Mouse (Mus musculus) megakaryocyte progenitor cell, adult 5-6 weeks (primary cell): ENCODE data around the gene Tbc1d32. TPM values are rescaled to one million over a fixed set of nuclear protein-coding genes. Genes with fewer than 3 reads are reported as not detected.
A peak's percentile ranks its signal among the peaks of the same experiment; 100 is the strongest.

ENCODE experiments used
- ATAC-seq: replicated peaks from 2 replicates; pipeline ENCODE4 v1.8.0; 2016; ENCODE audit warnings: mild to moderate bottlenecking, moderate TSS enrichment, inconsistent platforms; ENCODE audit not compliant: poor library complexity
- total RNA-seq, 2 experiments: library from RNA; stranded (forward) in 1 of 2; stranded (reverse) in 1 of 2; fragments of 157-497, 149-512 nt in 1 of 2; fragments of 200-1000 nt in 1 of 2; gene quantifications; 2 replicates each; pipeline versions ENCODE4 v1.2.3 to v1.2.4; 2015 to 2017

The Tbc1d32 gene
- total RNA-seq, 2 experiments from 2014 or later, result 3.6 TPM

DNA sequence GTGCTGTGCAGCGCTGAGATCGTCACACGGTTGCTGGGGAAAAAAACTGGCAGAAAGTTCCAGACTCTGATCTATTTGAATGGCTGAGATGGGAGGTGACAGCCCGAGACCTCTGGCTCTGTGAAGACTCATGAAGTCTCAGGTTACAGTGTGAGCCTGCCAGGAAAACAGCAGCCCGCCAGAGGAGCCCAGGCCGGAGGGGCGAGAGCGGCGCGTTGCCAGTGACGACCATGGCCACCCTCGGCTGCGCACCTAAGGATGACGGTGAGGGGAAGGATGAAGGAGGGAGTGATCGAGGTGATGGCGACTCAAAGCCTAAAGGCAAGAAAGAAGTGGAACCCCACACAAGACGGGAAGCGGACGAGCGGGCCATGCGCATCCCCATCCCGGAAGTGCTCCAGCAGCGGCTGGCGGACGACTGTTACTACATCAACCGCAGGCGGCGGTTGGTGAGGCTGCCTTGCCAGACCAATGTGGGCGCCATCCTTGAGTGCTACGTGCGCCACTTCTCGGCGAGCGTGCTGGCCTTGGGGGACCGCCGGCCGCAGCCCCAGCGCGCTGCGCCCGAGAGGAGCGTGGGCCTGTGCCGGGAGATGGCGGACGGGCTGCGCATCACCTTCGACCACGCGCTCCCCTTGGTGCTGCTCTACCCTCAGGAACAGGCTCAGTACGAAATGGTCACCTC is 113.4 kb downstream of the Tbc1d32 start:
- ATAC-seq, result peak; percentile 95

DNA sequence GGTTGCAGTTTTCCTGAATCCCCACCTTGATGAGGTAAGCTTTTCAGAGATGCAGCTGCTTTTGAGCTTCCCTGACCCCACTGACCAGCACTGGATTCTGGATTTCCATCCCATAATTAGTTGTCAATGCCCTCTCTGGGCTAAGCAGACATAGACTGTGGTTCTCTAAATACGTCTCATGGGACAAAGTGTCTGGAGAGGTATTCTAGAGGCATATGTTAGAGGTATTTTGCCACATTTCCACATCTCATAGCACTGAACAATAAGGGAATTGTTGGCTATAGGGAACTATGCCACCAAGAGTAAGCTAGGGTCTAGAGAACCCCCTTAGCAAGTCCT is 121.5 kb downstream of the Tbc1d32 start:
- peak; percentile 45 for ATAC-seq

GRCm38 (mm10) chr10:56106333-56106995 is 122.0 kb downstream of the Tbc1d32 start, which contains the start of gene Msl3l2:
TSS of gene Msl3l2 (plus strand) at chr10:56106917.
- peak; percentile 99 for ATAC-seq

DNA sequence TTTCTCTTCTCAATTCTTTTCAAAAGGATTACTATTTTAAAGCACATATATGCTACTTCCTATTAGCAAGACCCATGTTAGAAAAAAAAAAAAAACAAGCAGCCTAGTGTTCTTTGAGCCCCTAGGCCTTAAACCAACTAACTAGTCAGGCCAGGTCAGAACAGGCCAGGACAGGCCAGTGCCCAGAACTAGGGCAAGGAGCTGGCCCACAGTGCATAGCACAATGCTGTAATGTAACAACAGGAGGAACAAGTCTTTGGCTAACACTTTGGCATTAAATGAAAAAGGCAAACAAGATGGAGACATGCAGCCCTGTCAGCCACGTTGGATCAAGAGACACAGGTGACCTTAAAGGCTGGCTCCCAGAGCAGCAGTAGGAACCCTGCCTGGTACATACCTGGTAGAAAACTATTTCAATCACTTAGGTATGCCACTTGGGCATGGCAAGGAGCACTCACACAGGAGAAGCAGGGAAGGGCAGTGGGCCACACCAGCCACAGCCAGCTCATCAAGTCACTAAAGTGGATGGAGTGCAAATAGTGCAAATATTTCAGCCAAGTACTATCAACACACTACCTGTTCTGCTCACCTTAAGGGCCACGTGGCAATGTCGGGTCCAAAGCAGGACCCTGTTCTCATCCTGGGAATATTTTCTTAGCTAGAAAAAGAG is 128.7 kb downstream of the Tbc1d32 start:
- no peak for ATAC-seq

DNA sequence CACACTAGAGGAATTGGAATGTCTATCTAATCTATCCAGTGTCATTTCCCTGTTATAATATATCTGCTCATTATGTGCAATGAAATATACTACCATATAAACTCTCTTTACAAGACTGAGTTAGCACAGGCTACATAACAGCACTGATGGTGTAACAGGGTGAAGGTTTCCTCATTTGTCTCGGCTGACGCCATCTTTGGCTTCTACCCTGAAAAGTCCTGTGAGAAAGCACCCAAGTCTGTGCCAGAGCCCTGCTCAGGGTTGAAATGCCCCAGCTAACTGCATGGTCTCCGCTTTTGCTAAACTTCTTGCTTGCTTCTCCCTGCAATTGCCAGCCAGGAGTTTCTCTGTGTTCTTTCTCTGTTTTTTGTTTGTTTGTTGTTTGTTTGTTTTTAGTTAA is 129.4 kb downstream of the Tbc1d32 start:
- no peak for ATAC-seq

GRCm38 (mm10) chr10:56096757-56097156 is 131.7 kb downstream of the Tbc1d32 start:
- no peak for ATAC-seq

- ATAC-seq, result no peak
Observed at GRCm38 (mm10) chr10:56094586-56094985, 133.9 kb downstream of the Tbc1d32 start.

DNA sequence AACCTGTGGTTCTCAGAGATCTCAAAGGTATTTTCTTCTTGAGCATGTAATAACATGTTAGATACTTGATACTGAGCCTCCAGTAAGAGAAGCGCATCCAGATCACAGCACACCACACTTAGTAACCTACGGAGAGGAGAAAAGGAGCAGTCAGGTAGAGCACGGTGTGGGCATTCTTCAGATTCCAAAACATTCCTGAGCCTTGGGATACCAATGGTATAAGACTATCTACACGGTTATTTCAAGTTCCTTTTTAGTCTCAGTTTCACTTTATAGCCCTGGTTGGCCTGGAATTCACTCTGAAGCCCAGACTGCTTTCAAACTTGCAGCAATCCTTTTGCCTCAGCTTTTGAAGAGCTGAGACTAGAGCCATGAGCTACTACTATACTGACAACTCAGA is 138.8 kb downstream of the Tbc1d32 start:
- ATAC-seq, result no peak

DNA sequence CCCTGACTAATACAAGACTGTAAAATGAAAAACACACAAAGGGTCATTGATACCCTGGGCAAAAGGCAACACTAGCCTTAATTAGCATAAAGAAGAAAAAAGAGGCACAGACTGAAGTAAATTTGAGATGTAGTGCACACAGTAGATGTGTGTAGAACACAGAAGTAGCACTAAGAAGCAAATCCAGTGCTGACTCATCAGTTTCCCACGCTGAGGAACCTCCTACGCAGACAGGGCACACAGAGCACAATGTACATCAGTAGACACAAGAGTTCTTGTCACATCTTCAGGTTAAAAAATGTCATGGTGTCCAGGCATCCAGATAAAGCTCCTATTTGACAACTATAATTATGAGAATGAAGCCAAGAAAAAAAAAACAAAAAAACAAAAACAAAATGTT is 165.7 kb downstream of the Tbc1d32 start:
- ATAC-seq, result no peak

- ATAC-seq, result no peak
Observed at GRCm38 (mm10) chr10:56061238-56061830, 167.2 kb downstream of the Tbc1d32 start.

GRCm38 (mm10) chr10:56058979-56059422 is 169.5 kb downstream of the Tbc1d32 start:
- no peak for ATAC-seq

GRCm38 (mm10) chr10:56025400-56025799 is 203.1 kb downstream of the Tbc1d32 start:
- no peak for ATAC-seq

DNA sequence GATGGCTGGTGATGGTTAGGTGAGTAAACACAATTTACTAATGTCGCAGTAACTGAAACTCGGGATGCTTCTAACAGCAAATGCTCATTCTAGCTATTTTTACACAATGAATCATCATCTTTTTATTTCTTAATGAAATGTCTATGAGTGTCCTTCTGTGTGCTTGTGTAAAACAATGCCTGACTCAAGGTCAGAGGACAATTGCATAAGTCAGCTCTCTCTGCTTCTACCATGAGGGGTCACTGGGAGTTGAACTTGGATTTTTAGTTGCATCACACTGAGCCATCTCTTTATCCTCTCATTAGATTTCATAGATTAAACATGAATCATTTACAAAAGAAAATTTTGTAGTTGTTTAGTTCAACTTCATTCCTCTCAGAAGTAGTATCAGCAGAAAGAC is 203.9 kb downstream of the Tbc1d32 start:
- ATAC-seq, result no peak

DNA sequence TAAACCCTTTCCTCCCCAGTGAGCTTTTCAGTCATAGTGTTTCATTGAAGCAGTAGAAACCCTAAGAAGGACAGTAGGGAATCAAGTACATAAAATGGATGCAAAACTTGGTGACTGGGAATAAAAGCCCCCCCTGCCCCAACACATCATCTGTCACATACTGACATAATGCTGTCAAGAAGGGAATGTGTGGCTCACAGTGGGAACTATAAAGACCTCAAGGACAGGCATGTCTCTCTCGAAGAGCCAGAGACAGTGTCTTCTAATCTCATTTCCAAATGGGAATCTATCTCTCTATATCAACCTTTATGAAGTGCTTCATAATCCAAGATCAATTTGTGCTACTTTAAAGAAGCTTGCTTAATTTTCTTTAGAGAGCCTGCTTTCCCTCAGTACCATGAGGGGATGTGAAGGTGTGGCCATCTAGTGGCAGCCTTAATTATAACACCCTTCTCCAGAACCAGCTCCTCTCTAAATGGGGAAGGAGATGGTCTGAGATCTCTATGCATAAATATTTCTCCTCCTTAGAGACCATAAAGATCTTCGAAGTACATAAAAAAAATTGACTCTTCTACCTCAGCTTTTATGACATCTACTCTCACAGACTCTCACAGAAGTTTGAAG is 248.5 kb downstream of the Tbc1d32 start:
- ATAC-seq, result peak; percentile 99

- ATAC-seq, result no peak
Observed at GRCm38 (mm10) chr10:55978001-55978400, 250.5 kb downstream of the Tbc1d32 start.

Other genes with a start within 250 kb of the Tbc1d32 start
- 8.2 and 8.8 TPM in 2 replicates for gene Msl3l2, start 121.8 kb downstream of the Tbc1d32 start, total RNA-seq (2015)
- gene Msl3l2, start 121.8 kb downstream of the Tbc1d32 start, total RNA-seq (2017), result 12.8 and 14.3 TPM in 2 replicates
- 4.8 and 5.4 TPM in 2 replicates for gene Gja1, start 148.6 kb upstream of the Tbc1d32 start, total RNA-seq (2015)
- 3.2 and 8.7 TPM in 2 replicates for gene Gja1, start 148.6 kb upstream of the Tbc1d32 start, total RNA-seq (2017)